Mouse (Mus musculus) stomach, embryonic 16.5 days (tissue): Measurements from ENCODE around the gene Camkmt. TPM values are rescaled to one million over a fixed set of nuclear protein-coding genes. Genes with fewer than 3 reads are reported as not detected.

Experiments used
- ATAC-seq: fragments of 200-750 bp; cut with Nextera tagmentation; 2 replicates; pipeline ENCODE4 v1.8.0; 2017; ENCODE audit warnings: moderate number of reproducible peaks, moderate TSS enrichment; ENCODE audit not compliant: insufficient read depth, low FRiP score
- H3K27ac ChIP-seq: fragments of 300-500 bp; sonication (generic); 2 replicates; pipeline ENCODE4 v1.5.1; 2014; ENCODE audit warnings: low read length
- H3K27me3 ChIP-seq: fragments of 300-500 bp; sonication (generic); 2 replicates; pipeline ENCODE4 v1.6.1; 2014; ENCODE audit warnings: low read length, control low read depth, mixed read lengths; ENCODE audit not compliant: control insufficient read depth, insufficient read depth
- H3K36me3 ChIP-seq: fragments of 300-500 bp; sonication (generic); 2 replicates; pipeline ENCODE4 v1.6.1; 2014; ENCODE audit warnings: low read length; ENCODE audit not compliant: control insufficient read depth, insufficient read depth
- H3K4me1 ChIP-seq: fragments of 300-500 bp; sonication (generic); 2 replicates; pipeline ENCODE4 v1.6.1; 2014; ENCODE audit warnings: low read length, control low read depth, mixed read lengths; ENCODE audit not compliant: control insufficient read depth, insufficient read depth
- H3K4me2 ChIP-seq: fragments of 300-500 bp; sonication (generic); 2 replicates; pipeline ENCODE4 v1.6.1; 2014; ENCODE audit warnings: low read depth, low read length, mixed read lengths
- H3K4me3 ChIP-seq: fragments of 300-500 bp; sonication (generic); replicated peaks from 2 replicates; pipeline ENCODE4 v1.5.1; 2014; ENCODE audit warnings: mild to moderate bottlenecking, low read length
- H3K9ac ChIP-seq: fragments of 300-500 bp; sonication (generic); 2 replicates; pipeline ENCODE4 v1.6.1; 2014; ENCODE audit warnings: low read length
- H3K9me3 ChIP-seq: fragments of 300-500 bp; sonication (generic); replicated peaks from 2 replicates; pipeline ENCODE4 v1.6.1; 2016; ENCODE audit warnings: low read length, control low read depth; ENCODE audit not compliant: control insufficient read depth
- WGBS: fragments of 180-500 bp; shearing (Covaris S2); extraction: QIAGEN DNeasy Blood & Tissue Kit; methylation state at CpG from one replicate; pipeline ENCODE4 v1.1.7; 2014; 5-methylcytosine and 5-hydroxymethylcytosine counted together
- polyA plus RNA-seq: library from polyadenylated mRNA; unstranded; fragments of >200 nt; fragmentation: Nextera tagmentation; extraction: Ambion mirVana; gene quantifications from 2 replicates; pipeline ENCODE4 v1.2.1, GENCODE M21; 2015

Gene Camkmt
- 11.3 and 13.7 TPM in 2 replicates for polyA plus RNA-seq

- under 1% methylated on average over 63 of the region's 63 CpGs for WGBS
Observed at GRCm38 (mm10) chr17:85090120-85091099, at the start of gene Camkmt, which contains the start of gene Prepl. Gene Camkmt (plus strand): TSS chr17:85090552. Gene Prepl (minus strand): TSS chr17:85090241.

GRCm38 (mm10) chr17:85040913-85041312 lies 49.4 kb upstream of the Camkmt start:
- Histone ChIP-seq H3K9ac (no peak overlapping the region), H3K4me3 (no peak overlapping the region), H3K27ac (no peak overlapping the region), H3K4me1 (no peaks in the 10 kb centered on the region), H3K4me2 (no peak overlapping the region), H3K9me3 (no peaks in the 10 kb centered on the region), H3K27me3 (no peaks in the 10 kb centered on the region), H3K36me3 (no peaks in the 10 kb centered on the region)
- 50% methylated on average over 7 of the region's 7 CpGs for WGBS
- ATAC-seq = no peak; the same call in 1 of the 2 replicates

More at GRCm38 (mm10) chr17:85090120-85091099, at the start of gene Camkmt, which contains the start of gene Prepl:
- Histone ChIP-seq H3K4me1 (peaks cover 11% of the 10 kb centered on the region), H3K9ac (peak within 1 kb of the TSS; percentile 87), H3K4me3 (peak within 1 kb of the TSS; percentile 77), H3K36me3 (no peaks in the 10 kb centered on the region), H3K27ac (peak within 1 kb of the TSS; percentile 86), H3K4me2 (peak within 1 kb of the TSS; percentile 68), H3K27me3 (no peaks in the 10 kb centered on the region), H3K9me3 (no peaks in the 10 kb centered on the region)
- ATAC-seq = peak; percentile 99

- Histone ChIP-seq H3K4me1 (no peaks in the 10 kb centered on the region), H3K27me3 (no peaks in the 10 kb centered on the region), H3K36me3 (no peaks in the 10 kb centered on the region), H3K27ac (no peak overlapping the region), H3K9ac (no peak overlapping the region), H3K9me3 (no peaks in the 10 kb centered on the region), H3K4me3 (no peak overlapping the region), H3K4me2 (no peak overlapping the region)
- 39% methylated on average over 6 of the region's 6 CpGs for WGBS
- ATAC-seq = no peak
Observed at GRCm38 (mm10) chr17:85042419-85042818, 47.9 kb upstream of the Camkmt start.

GRCm38 (mm10) chr17:85043404-85043816 lies 46.9 kb upstream of the Camkmt start:
- Histone ChIP-seq H3K9ac (no peak overlapping the region), H3K4me1 (no peaks in the 10 kb centered on the region), H3K9me3 (no peaks in the 10 kb centered on the region), H3K27me3 (no peaks in the 10 kb centered on the region), H3K27ac (peak overlapping the region; percentile 43), H3K4me3 (no peak overlapping the region), H3K36me3 (no peaks in the 10 kb centered on the region), H3K4me2 (no peak overlapping the region)
- 56% methylated on average over 6 of the region's 6 CpGs for WGBS
- ATAC-seq = peak; percentile 75; the same call in 1 of the 2 replicates

GRCm38 (mm10) chr17:85044466-85044865 lies 45.9 kb upstream of the Camkmt start:
- no peak for ATAC-seq

GRCm38 (mm10) chr17:85045160-85045559 lies 45.2 kb upstream of the Camkmt start:
- whole genome bisulfite sequencing = 82% methylated on average over 12 of the region's 12 CpGs
- no peak for ATAC-seq
- Histone ChIP-seq H3K4me2 (no peak overlapping the region), H3K9ac (no peak overlapping the region), H3K9me3 (no peaks in the 10 kb centered on the region), H3K4me3 (no peak overlapping the region), H3K27me3 (no peaks in the 10 kb centered on the region), H3K4me1 (no peaks in the 10 kb centered on the region), H3K36me3 (no peaks in the 10 kb centered on the region), H3K27ac (no peak overlapping the region)

More at GRCm38 (mm10) chr17:85044466-85044865, 45.9 kb upstream of the Camkmt start:
- Histone ChIP-seq H3K4me1 (no peaks in the 10 kb centered on the region), H3K9me3 (no peaks in the 10 kb centered on the region), H3K4me3 (no peak overlapping the region), H3K4me2 (no peak overlapping the region), H3K36me3 (no peaks in the 10 kb centered on the region), H3K27ac (no peak overlapping the region), H3K27me3 (no peaks in the 10 kb centered on the region), H3K9ac (no peak overlapping the region)
- 78% methylated on average over 5 of the region's 5 CpGs for WGBS

GRCm38 (mm10) chr17:85048379-85048778 lies 42.0 kb upstream of the Camkmt start:
- H3K9ac ChIP-seq = no peak overlapping the region
- no peaks in the 10 kb centered on the region; the same call in 1 of the 2 replicates for H3K36me3 ChIP-seq
- 91% methylated on average over 5 of the region's 5 CpGs for WGBS
- H3K27me3 ChIP-seq = no peaks in the 10 kb centered on the region
- H3K4me3 ChIP-seq = no peak overlapping the region
- no peak overlapping the region for H3K27ac ChIP-seq
- no peak for ATAC-seq
- no peaks in the 10 kb centered on the region for H3K9me3 ChIP-seq
- H3K4me2 ChIP-seq = no peak overlapping the region
- H3K4me1 ChIP-seq = no peaks in the 10 kb centered on the region

- Histone ChIP-seq H3K4me2 (no peak overlapping the region), H3K4me1 (no peaks in the 10 kb centered on the region), H3K27ac (no peak overlapping the region), H3K27me3 (no peaks in the 10 kb centered on the region), H3K36me3 (no peaks in the 10 kb centered on the region), H3K9me3 (no peaks in the 10 kb centered on the region), H3K4me3 (no peak overlapping the region), H3K9ac (no peak overlapping the region)
- no peak for ATAC-seq
- WGBS = 90% methylated on average over 7 of the region's 7 CpGs
Observed at GRCm38 (mm10) chr17:85058276-85058675, 32.1 kb upstream of the Camkmt start.

GRCm38 (mm10) chr17:85059136-85059535 lies 31.2 kb upstream of the Camkmt start:
- no peaks in the 10 kb centered on the region for H3K36me3 ChIP-seq
- no peaks in the 10 kb centered on the region for H3K9me3 ChIP-seq
- H3K4me2 ChIP-seq = no peak overlapping the region
- H3K27me3 ChIP-seq = no peaks in the 10 kb centered on the region
- no peak for ATAC-seq
- 88% methylated on average over 6 of the region's 6 CpGs for WGBS
- no peaks in the 10 kb centered on the region for H3K4me1 ChIP-seq
- H3K4me3 ChIP-seq = no peak overlapping the region
- no peak overlapping the region for H3K27ac ChIP-seq
- H3K9ac ChIP-seq = no peak overlapping the region
